Mouse (Mus musculus): ENCODE data around the gene Trmt10b. TPM values are rescaled to one million over a fixed set of nuclear protein-coding genes. Genes with fewer than 3 reads are reported as not detected.

Gene Trmt10b
- total RNA-seq (2023) = 9.3 TPM

DNA sequence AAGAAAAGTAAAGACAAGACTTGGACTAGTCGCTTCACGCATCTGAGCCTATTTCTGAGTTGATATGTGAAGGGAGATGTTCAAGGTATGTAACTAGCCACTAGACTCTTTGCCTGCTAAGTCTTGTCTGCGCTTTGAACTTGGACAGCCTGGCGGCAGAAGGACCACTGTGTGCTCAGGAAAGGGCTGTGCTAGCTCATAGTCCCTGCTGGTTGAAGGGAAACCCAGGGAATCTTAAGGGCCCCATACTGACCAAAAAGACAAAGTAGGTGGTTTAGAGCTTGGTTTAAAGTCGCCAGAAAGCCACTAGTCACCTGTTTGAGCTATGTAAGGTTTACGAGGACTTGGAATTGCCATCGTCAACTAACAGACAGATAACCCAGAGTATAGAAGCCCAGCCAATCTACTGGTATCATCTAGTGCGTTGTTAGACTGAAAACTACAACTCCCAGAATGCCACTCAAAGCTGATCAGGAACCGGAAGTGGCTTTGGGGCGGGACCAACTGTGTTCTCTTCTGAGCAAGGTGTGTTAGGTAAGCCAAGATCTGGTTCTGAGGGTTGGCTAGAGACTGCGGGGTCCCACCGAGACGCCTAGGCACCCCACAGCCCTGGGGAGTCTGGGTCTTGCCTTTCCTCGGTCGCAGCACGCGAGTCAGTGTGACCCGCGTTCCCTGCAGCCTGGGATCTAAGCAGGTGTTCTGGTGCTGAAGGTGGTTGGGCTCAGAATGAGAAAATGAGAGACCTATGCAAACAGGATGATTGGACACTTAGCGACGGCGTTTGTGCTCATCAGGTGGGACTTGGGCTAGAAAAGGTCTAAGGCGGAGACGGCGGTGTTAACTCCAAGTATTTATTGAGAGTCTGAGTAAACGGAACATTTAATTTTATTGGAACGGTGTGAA is at the start of gene Trmt10b:
Gene Trmt10b (plus strand): TSS at position 466 of the 903 bp plus-strand sequence.

DNA sequence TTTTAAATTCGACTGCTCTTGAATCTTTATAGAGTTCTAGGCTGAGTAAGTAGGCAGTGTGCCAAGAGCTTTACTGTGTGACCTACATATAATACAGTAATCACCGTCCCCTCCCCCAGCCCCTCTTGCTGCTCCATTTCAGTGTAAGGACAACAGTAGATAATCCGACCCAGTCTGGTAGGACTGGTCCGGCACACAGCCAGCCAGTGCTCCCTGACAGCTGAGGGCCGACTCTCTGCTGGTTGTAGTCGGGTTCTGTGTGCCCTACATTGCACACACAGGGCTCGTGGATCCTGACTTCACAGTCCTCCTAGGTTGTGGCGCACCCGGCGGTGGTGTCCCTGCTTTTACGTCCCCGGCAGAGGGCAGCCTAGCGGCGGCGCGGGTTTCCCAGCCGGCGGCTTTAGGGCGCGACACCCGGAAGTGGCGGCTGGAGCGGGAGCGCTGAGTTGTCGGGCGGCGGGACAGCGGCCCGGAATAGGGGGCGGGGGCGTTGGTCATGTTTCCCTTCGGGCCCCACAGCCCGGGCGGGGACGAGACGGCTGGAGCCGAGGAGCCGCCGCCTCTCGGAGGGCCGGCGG is 44.8 kb downstream of the Trmt10b start, which contains the start of gene Dcaf10:
Gene Dcaf10 (plus strand): TSS at position 433 of the 581 bp plus-strand sequence.

DNA sequence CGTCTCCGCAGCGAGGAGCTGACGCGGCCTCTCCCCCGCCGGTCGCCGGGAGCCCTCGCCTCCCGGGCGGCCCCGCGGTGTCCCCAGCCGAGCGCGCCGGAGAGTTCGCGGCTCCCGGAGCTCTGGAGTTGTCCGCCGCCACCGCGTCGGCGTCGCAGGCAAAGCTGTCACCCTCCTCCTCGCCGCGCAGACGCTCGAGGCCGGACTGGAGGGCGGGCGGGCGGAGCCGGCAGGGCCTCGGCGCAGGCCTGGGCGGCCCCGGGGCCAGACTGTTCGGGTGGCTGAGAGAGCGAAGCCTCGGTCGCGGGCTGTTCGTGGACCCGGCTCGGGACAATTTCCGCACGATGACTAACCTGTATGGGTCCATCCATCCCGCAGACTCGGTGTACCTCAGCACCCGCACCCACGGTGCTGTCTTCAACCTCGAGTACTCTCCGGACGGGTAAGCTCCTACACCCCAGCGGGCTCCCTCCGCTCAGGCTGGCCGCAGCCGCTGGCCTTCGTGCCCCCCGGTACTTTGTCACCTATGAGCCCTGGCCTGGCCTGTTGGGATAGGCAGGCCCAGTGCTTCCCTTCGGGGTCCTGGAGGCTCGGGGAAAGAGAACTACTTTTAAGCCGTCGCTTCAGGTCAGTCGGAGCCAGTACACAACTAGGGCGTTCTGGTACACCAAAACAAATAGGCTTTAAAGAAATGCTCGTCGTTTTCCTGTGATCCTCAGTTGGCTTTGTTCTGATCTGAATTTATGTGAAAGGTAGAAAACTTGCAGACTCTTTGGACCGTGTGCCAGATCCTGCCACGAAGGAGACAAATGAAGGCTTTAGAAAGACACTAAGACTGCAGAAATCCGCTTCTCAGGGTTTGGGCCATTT is 45.6 kb downstream of the Trmt10b start, which contains the start of gene Exosc3:
Gene Exosc3 (minus strand): TSS at position 447 of the 870 bp plus-strand sequence.

Other genes starting within 250 kb of the Trmt10b start
- gene Fbxo10, start 212.5 kb upstream of the Trmt10b start, total RNA-seq (2023) = 3.8 TPM
- 41.2 TPM for gene Tomm5, start 189.0 kb upstream of the Trmt10b start, total RNA-seq (2023)
- 2.1 TPM for gene Frmpd1, start 112.3 kb upstream of the Trmt10b start, total RNA-seq (2023)
- 24.4 TPM for gene Dcaf10, start 45.0 kb downstream of the Trmt10b start, total RNA-seq (2023)
- 44.8 TPM for gene Exosc3, start 45.6 kb downstream of the Trmt10b start, total RNA-seq (2023)
- gene Slc25a51, start 111.6 kb downstream of the Trmt10b start, total RNA-seq (2023) = 67.6 TPM
- gene Shb, start 235.3 kb downstream of the Trmt10b start, total RNA-seq (2023) = 2.6 TPM

Measured in CD4-positive naive resting alpha-beta T cell, adult 76 days (primary cell).